Mouse (Mus musculus) hindbrain, embryonic 12.5 days (tissue): ENCODE measurements around the gene Mettl23. TPM values are rescaled to one million over a fixed set of nuclear protein-coding genes. Genes with fewer than 3 reads are reported as not detected.
"Not testable (repeated sequence)": the region's sequence is repeated elsewhere in the genome, so short reads cannot be mapped to it uniquely, and the experiment has no call there.

Source experiments
- ATAC-seq: fragments of 200-750 bp; cut with Nextera tagmentation; 2 replicates; pipeline ENCODE4 v1.8.0; 2017; ENCODE audit warnings: moderate TSS enrichment; ENCODE audit not compliant: low FRiP score
- H3K27ac ChIP-seq: fragments of 300-500 bp; sonication (generic); 2 replicates; pipeline ENCODE4 v1.5.1; 2016; ENCODE audit warnings: mild to moderate bottlenecking
- H3K27me3 ChIP-seq: fragments of 300-500 bp; sonication (generic); 2 replicates; pipeline ENCODE4 v1.6.1; 2016; ENCODE audit warnings: mild to moderate bottlenecking
- H3K36me3 ChIP-seq: fragments of 300-500 bp; sonication (generic); 2 replicates; pipeline ENCODE4 v1.6.1; 2016; ENCODE audit warnings: mild to moderate bottlenecking
- H3K4me1 ChIP-seq: fragments of 300-500 bp; sonication (generic); 2 replicates; pipeline ENCODE4 v1.6.1; 2016
- H3K4me2 ChIP-seq: fragments of 300-500 bp; sonication (generic); replicated peaks from 2 replicates; pipeline ENCODE4 v1.6.1; 2016; ENCODE audit warnings: mild to moderate bottlenecking
- H3K4me3 ChIP-seq: fragments of 300-500 bp; sonication (generic); 2 replicates; pipeline ENCODE4 v1.5.1; 2016; ENCODE audit warnings: mild to moderate bottlenecking
- H3K9ac ChIP-seq: fragments of 300-500 bp; sonication (generic); 2 replicates; pipeline ENCODE4 v1.6.1; 2016; ENCODE audit warnings: mild to moderate bottlenecking, moderate library complexity
- H3K9me3 ChIP-seq: fragments of 300-500 bp; sonication (generic); replicated peaks from 2 replicates; pipeline ENCODE4 v1.6.1; 2016; ENCODE audit warnings: mild to moderate bottlenecking
- WGBS: fragments of 180-500 bp; shearing (Covaris S2); methylation state at CpG from one replicate; pipeline ENCODE4 v1.1.7; 2016; 5-methylcytosine and 5-hydroxymethylcytosine counted together
- polyA plus RNA-seq: library from polyadenylated mRNA; unstranded; fragments of >200 nt; fragmentation: Nextera tagmentation; extraction: Ambion mirVana; gene quantifications from 2 replicates; pipeline ENCODE4 v1.2.1, GENCODE M21; 2016

Gene Mettl23
- polyA plus RNA-seq, 1 experiment from 2014 or later = 64.9 TPM

- H3K9me3 ChIP-seq = no peaks in the 10 kb centered on the region
- H3K27ac ChIP-seq = 0 out of 2 replicates have a peak overlapping the region, but pooled peaks have one; percentile 30
- H3K4me3 ChIP-seq = no peak overlapping the region
- H3K36me3 ChIP-seq = no peaks in the 10 kb centered on the region
- peaks cover 59% of the 10 kb centered on the region for H3K4me1 ChIP-seq
- H3K27me3 ChIP-seq = no peaks in the 10 kb centered on the region
- no peak for ATAC-seq
- H3K9ac ChIP-seq = 0 out of 2 replicates have a peak overlapping the region, but pooled peaks have one; percentile 23
- 64% methylated on average over 10 of the region's 10 CpGs for WGBS
- H3K4me2 ChIP-seq = no peak overlapping the region
Measured at GRCm38 (mm10) chr11:116822215-116822614, 20.9 kb upstream of the Mettl23 start.

- no peaks in the 10 kb centered on the region for H3K27me3 ChIP-seq
- H3K4me1 ChIP-seq = peaks cover 60% of the 10 kb centered on the region
- ATAC-seq = no peak
- H3K4me3 ChIP-seq = no peak overlapping the region
- 90% methylated on average over 10 of the region's 10 CpGs for WGBS
- no peaks in the 10 kb centered on the region for H3K36me3 ChIP-seq
- no peak overlapping the region for H3K27ac ChIP-seq
- H3K4me2 ChIP-seq = no peak overlapping the region
- H3K9me3 ChIP-seq = no peaks in the 10 kb centered on the region
- H3K9ac ChIP-seq = no peak overlapping the region
Measured at GRCm38 (mm10) chr11:116822626-116823025, 20.5 kb upstream of the Mettl23 start.

GRCm38 (mm10) chr11:116823255-116823654 is 19.8 kb upstream of the Mettl23 start:
- ATAC-seq = no peak
- H3K9ac ChIP-seq = no peak overlapping the region
- no peaks in the 10 kb centered on the region for H3K36me3 ChIP-seq
- H3K4me2 ChIP-seq = no peak overlapping the region
- WGBS = 98% methylated on average over 2 of the region's 2 CpGs
- no peak overlapping the region for H3K27ac ChIP-seq
- no peak overlapping the region for H3K4me3 ChIP-seq
- H3K27me3 ChIP-seq = no peaks in the 10 kb centered on the region
- H3K4me1 ChIP-seq = peaks cover 60% of the 10 kb centered on the region
- no peaks in the 10 kb centered on the region for H3K9me3 ChIP-seq

GRCm38 (mm10) chr11:116823885-116824284 is 19.2 kb upstream of the Mettl23 start:
- ATAC-seq, H3K9ac ChIP-seq, H3K4me3 ChIP-seq, H3K36me3 ChIP-seq, H3K4me2 ChIP-seq, H3K27me3 ChIP-seq, H3K9me3 ChIP-seq, H3K27ac ChIP-seq: not testable (repeated sequence)
- 96% methylated on average over 10 of the region's 10 CpGs for WGBS
- peaks cover 62% of the 10 kb centered on the region for H3K4me1 ChIP-seq

GRCm38 (mm10) chr11:116825230-116825629 is 17.8 kb upstream of the Mettl23 start:
- ATAC-seq = no peak; the same call in 1 of the 2 replicates
- Histone ChIP-seq H3K4me3 (peak overlapping the region; percentile 81), H3K9me3 (no peaks in the 10 kb centered on the region), H3K9ac (peak overlapping the region; percentile 55), H3K4me2 (peak overlapping the region; percentile 89), H3K36me3 (no peaks in the 10 kb centered on the region), H3K27ac (peak overlapping the region; percentile 89), H3K27me3 (no peaks in the 10 kb centered on the region), H3K4me1 (peaks cover 56% of the 10 kb centered on the region)
- 28% methylated on average over 5 of the region's 5 CpGs for WGBS

- ATAC-seq = peak; percentile 55
- no peaks in the 10 kb centered on the region for H3K9me3 ChIP-seq
- peaks cover 43% of the 10 kb centered on the region for H3K4me1 ChIP-seq
- no peaks in the 10 kb centered on the region for H3K27me3 ChIP-seq
- peak overlapping the region; percentile 89 for H3K4me2 ChIP-seq
- peak overlapping the region; percentile 81 for H3K4me3 ChIP-seq
- peak overlapping the region; percentile 95 for H3K9ac ChIP-seq
- H3K27ac ChIP-seq = peak overlapping the region; percentile 89
- WGBS = 10% methylated on average over 17 of the region's 17 CpGs
- no peaks in the 10 kb centered on the region for H3K36me3 ChIP-seq
Measured at GRCm38 (mm10) chr11:116826550-116827504, 16.3 kb upstream of the Mettl23 start.

GRCm38 (mm10) chr11:116827534-116828165 is 15.4 kb upstream of the Mettl23 start, which contains the start of gene Mxra7:
Mxra7 (minus strand) TSS chr11:116828046.
- Histone ChIP-seq H3K4me3 (peak within 1 kb of the TSS; percentile 81), H3K27me3 (no peaks in the 10 kb centered on the region), H3K9ac (peak within 1 kb of the TSS; percentile 95), H3K9me3 (no peaks in the 10 kb centered on the region), H3K4me2 (peak within 1 kb of the TSS; percentile 89), H3K27ac (peak within 1 kb of the TSS; percentile 89), H3K4me1 (peaks cover 40% of the 10 kb centered on the region), H3K36me3 (no peaks in the 10 kb centered on the region)
- ATAC-seq = peak; percentile 50
- under 1% methylated on average over 57 of the region's 71 CpGs for WGBS

GRCm38 (mm10) chr11:116832172-116832685 is 10.8 kb upstream of the Mettl23 start:
- ATAC-seq = no peak
- no peak overlapping the region for H3K9ac ChIP-seq
- no peak overlapping the region for H3K4me3 ChIP-seq
- no peaks in the 10 kb centered on the region for H3K9me3 ChIP-seq
- H3K27ac ChIP-seq = peak overlapping the region; percentile 30
- H3K27me3 ChIP-seq = no peaks in the 10 kb centered on the region
- 27% methylated on average over 4 of the region's 4 CpGs for WGBS
- H3K4me2 ChIP-seq = no peak overlapping the region
- peaks cover 43% of the 10 kb centered on the region for H3K36me3 ChIP-seq
- H3K4me1 ChIP-seq = peaks cover 21% of the 10 kb centered on the region

GRCm38 (mm10) chr11:116834954-116835353 is 8.1 kb upstream of the Mettl23 start:
- H3K9ac ChIP-seq = no peak overlapping the region
- 100% methylated on average over 1 of the region's 1 CpGs for WGBS
- H3K9me3 ChIP-seq = no peaks in the 10 kb centered on the region

GRCm38 (mm10) chr11:116836283-116836682 is 6.8 kb upstream of the Mettl23 start:
- no peaks in the 10 kb centered on the region for H3K27me3 ChIP-seq
- H3K4me1 ChIP-seq = peaks cover 35% of the 10 kb centered on the region
- no peak overlapping the region for H3K4me3 ChIP-seq
- H3K4me2 ChIP-seq = no peak overlapping the region
- no peak overlapping the region for H3K27ac ChIP-seq
- H3K36me3 ChIP-seq = peaks cover 80% of the 10 kb centered on the region
- no peak for ATAC-seq
- no peaks in the 10 kb centered on the region for H3K9me3 ChIP-seq
- H3K9ac ChIP-seq = no peak overlapping the region
- 91% methylated on average over 4 of the region's 4 CpGs for WGBS

More at GRCm38 (mm10) chr11:116834954-116835353, 8.1 kb upstream of the Mettl23 start:
- Histone ChIP-seq H3K4me3 (no peak overlapping the region), H3K36me3 (peaks cover 68% of the 10 kb centered on the region), H3K27me3 (no peaks in the 10 kb centered on the region), H3K4me1 (peaks cover 22% of the 10 kb centered on the region), H3K4me2 (no peak overlapping the region), H3K27ac (no peak overlapping the region)
- ATAC-seq = no peak

GRCm38 (mm10) chr11:116837441-116837840 is 5.6 kb upstream of the Mettl23 start:
- H3K4me1 ChIP-seq = peaks cover 42% of the 10 kb centered on the region
- no peaks in the 10 kb centered on the region for H3K27me3 ChIP-seq
- H3K4me2 ChIP-seq = no peak overlapping the region
- 90% methylated on average over 10 of the region's 10 CpGs for WGBS
- H3K4me3 ChIP-seq = no peak overlapping the region
- H3K9me3 ChIP-seq = no peaks in the 10 kb centered on the region
- H3K36me3 ChIP-seq = peaks cover 80% of the 10 kb centered on the region
- no peak for ATAC-seq
- no peak overlapping the region for H3K27ac ChIP-seq
- no peak overlapping the region for H3K9ac ChIP-seq

- no peak for ATAC-seq
- WGBS = 90% methylated on average over 14 of the region's 14 CpGs
- no peak overlapping the region for H3K9ac ChIP-seq
- H3K4me3 ChIP-seq = no peak overlapping the region
- H3K36me3 ChIP-seq = peaks cover 70% of the 10 kb centered on the region
- no peak overlapping the region for H3K4me2 ChIP-seq
- no peaks in the 10 kb centered on the region for H3K9me3 ChIP-seq
- H3K4me1 ChIP-seq = peaks cover 35% of the 10 kb centered on the region
- no peak overlapping the region for H3K27ac ChIP-seq
- H3K27me3 ChIP-seq = no peaks in the 10 kb centered on the region
Measured at GRCm38 (mm10) chr11:116838936-116839335, 4.1 kb upstream of the Mettl23 start.
